Mouse (Mus musculus) c-Kit-positive CD71-negative TER-119-negative erythroid progenitor cells, embryonic 14.5 days (primary cell): ENCODE results near the gene Mybpc1.
"Not testable (repeated sequence)": the region's sequence is repeated elsewhere in the genome, so short reads cannot be mapped to it uniquely, and the experiment has no call there.

Experiments used
- DNase-seq: peaks from one replicate; pipeline ENCODE4 v3.0.0-alpha.2; 2013; ENCODE audit warnings: low read depth

Gene Mybpc1

DNA sequence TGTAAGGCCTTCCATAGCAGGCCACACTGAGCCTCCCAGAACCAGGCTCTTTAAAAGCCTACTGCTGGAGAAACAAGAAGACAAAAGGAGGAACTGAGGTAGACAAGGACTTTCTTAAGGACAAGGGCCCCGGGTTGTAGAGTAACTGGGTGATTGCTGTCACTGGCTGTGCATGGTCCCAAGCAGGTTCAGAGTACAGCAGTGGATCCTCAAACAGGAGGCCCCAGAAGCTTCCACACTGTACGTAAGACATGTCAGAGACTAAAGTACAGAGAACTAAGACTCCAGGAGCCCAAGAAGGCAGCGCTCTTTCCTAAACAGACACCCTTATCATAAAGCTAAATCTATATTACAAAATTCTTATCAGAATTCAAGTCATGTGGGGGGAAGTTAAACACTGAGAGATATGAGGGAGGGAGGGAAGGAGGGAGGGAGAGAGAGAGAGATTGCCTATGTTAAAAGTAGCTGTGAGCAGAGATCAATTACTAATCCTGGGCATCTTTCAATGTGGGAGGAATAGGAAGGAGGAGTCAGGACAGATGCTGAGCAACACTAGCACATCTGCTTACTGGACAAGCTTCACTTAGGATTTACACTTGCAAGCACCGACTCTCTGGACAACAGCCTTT, 109.9 kb downstream of the Mybpc1 start:
- DNase-seq: no peak

- DNase-seq: no peak
Measured at GRCm38 (mm10) chr10:88492658-88493057, 112.3 kb downstream of the Mybpc1 start.

GRCm38 (mm10) chr10:88491632-88492031, 113.3 kb downstream of the Mybpc1 start:
- no peak for DNase-seq

- no peak for DNase-seq
Measured at GRCm38 (mm10) chr10:88488629-88489028, 116.3 kb downstream of the Mybpc1 start.

DNA sequence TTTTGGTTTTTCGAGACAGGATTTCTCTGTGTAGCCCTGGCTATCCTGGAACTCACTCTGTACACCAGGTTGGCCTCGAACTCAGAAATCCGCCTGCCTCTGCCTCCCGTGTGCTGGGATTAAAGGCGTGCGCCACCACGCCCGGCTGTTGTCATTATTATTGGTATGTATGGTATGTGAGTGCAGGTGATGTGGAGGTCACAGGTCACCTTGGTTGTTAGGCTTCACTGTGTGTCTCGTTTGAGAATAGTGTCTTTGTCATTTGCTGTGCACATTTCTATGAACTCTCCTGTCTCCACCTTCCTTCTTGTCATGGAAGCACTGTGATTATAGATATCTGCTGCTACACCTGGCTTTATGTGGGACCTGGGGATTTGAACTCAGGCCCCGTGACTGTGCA, 122.1 kb downstream of the Mybpc1 start:
- DNase-seq: not testable (repeated sequence)
